Mouse (Mus musculus) kidney, postnatal 14 days (tissue): ENCODE results near the gene Lrrc36.
A peak's percentile ranks its signal among the peaks of the same experiment; 100 is the strongest.

ENCODE experiments used
- DNase-seq: peaks from one replicate; pipeline ENCODE4 v3.0.0; 2022; ENCODE audit warnings: mixed read lengths

The Lrrc36 gene

DNA sequence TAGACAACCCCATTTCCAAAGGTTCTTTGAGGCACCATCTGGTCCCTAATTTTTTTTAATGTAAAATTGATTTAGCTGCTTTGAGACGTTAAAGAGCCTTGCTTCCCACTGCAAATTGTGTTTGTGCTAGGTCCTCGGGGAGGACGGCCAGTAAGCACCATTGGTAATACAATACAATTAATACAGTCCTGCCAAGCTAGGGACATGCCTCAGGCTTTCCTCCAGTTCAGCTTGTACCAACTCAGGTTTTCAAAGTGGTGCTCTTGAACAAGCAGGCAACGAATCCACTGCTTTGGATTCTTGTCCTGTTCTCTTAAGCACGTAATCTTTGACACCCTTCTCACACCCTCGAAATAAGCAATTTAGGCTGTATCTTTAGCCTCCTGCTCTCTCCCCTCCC lies 19.6 kb downstream of the Lrrc36 start:
- DNase-seq = no peak

DNA sequence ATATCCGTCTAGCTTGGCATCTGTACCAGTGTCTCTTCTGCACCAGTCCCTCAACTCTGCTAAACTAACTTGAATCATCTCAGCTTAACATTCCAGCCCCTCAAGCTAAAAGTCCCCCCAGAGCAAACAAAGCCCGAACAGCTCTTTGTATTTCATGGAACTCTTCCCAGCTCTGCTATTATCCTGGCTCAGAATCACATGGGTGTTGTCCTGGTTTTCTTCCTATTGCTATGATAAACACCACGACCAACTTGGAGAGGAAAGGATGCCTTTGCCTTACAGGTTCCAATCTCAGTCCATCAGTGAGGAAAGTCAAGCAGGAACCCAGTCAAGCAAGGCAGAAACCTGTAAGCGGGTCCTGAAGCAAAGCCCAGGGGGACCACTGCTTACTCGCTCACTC lies 20.1 kb downstream of the Lrrc36 start:
- no peak for DNase-seq

DNA sequence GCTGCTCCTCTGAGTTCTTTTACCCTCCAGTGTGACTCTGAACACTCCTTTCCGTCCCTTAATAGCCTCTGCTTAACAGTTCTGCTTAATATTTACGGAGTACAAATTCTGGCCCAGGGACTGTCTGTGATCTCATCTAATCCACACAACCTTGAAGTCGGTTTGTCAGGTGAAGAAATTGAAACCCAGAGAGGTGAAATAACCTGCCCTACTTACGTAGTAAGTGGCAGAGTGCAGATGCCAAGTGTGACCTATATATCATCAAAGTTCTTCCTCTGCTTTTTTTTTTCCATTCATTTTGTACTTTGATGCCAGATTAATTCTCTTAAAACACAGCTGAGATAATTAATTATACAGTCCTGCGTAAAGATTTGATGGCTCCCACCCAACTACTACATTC lies 20.8 kb downstream of the Lrrc36 start:
- DNase-seq = no peak

DNA sequence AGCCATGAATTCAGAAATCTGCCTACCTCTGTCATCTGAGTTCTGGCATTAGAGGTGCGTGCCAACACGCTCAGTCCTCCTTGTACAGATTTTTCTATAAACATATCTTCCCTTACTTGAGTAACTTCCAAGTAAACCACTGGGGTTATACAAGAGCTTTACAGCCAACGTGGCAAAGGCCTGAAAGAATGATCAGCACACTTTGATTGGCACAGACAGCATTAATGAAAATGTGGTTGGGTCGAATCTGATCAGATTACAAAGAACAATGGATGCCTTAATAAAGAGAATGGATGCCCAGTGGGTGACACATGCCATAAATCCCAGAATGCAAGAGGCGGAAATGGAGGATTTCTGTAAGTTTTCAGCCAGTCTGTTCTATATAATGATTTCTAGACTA lies 22.8 kb downstream of the Lrrc36 start:
- no peak for DNase-seq

DNA sequence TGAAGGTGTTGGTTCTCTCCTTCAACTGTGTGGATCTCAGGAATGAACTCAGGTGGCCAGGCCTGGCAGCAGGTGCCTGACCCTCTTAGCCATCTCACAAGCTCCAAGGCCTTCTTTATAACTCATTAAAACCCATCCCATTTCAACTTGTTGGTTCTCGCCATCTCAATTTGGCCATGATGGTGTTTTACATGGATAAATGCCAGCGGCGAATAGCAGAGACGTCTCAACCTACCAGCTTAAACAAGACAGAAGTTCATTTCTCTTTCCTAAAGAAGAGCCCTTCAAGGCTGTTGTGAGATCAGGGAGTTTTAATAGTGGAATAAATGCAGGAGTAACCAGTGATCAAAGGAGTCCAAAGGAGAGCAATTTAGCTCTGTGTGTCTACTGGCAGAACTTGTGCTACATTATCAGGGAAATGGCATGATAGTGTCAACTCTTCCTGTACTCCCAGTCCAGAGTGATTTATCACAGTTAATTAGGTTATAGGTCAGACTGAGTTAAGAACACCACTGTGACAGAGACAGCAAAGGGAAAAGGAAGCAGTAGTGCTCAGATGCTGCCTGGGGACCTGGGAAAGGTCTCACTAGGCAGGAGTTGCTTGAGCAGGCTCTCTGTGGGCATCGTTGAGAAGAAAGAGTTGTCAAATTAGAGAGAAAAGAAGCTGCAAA lies 23.8 kb downstream of the Lrrc36 start:
- DNase-seq = no peak

DNA sequence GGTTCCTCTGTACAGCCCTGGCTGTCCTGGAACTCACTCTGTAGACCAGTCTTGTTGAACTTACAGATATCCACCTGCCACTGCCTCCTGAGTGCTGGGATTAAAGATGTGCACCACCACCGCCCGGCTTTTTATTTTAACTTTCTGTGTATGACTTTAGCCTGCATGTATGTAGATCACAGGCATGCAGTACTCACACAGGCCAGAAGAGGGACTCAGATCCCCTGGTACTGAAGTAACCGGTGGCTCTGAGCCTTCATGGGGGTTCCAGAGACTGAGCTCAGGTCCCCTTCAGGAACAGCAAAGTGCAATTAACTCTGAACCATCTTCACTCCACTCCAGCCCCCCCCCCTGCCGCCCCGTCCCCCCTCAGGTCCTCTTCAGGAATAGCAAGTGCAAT lies 25.5 kb downstream of the Lrrc36 start:
- DNase-seq = peak; percentile 36

DNA sequence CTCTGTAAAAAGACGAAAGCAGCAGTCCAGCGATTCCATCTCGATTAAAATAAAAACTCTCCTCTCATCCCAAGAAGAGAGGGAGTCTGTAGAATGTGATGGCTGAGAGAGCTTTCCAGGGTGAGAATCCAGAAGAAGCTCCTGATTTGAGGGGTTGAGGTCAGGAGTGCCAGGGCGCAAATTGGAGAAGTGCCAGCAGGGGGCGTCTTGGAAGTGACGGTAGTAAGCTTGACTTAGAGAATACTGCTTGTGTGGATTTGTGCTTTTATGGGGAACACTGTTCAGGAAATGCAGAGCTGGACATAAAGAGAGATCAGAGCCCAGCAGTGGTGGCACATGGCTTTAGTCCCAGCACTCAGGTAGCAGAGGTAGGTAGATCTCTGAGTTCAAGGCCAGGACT lies 28.1 kb downstream of the Lrrc36 start:
- peak; percentile 33 for DNase-seq

DNA sequence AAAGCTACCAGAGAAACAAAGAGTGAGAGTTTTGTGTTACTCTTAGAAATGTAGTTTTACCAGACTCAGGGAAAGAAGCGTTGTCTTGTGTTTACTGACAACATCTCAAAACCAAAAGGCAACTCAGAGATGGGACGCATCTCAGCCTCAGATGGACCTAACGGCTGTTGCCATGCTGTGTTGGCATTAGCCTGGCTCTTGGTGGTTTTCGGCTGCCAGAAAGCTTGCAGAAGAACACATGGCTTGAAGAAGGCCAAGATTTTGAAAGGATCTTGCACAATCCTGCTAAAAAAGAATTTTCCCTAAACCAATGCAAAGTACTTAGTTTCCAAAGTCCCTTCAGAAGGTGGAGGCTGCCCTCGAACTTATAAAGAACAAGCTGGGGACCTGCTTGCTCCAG lies 29.3 kb downstream of the Lrrc36 start:
- no peak for DNase-seq

DNA sequence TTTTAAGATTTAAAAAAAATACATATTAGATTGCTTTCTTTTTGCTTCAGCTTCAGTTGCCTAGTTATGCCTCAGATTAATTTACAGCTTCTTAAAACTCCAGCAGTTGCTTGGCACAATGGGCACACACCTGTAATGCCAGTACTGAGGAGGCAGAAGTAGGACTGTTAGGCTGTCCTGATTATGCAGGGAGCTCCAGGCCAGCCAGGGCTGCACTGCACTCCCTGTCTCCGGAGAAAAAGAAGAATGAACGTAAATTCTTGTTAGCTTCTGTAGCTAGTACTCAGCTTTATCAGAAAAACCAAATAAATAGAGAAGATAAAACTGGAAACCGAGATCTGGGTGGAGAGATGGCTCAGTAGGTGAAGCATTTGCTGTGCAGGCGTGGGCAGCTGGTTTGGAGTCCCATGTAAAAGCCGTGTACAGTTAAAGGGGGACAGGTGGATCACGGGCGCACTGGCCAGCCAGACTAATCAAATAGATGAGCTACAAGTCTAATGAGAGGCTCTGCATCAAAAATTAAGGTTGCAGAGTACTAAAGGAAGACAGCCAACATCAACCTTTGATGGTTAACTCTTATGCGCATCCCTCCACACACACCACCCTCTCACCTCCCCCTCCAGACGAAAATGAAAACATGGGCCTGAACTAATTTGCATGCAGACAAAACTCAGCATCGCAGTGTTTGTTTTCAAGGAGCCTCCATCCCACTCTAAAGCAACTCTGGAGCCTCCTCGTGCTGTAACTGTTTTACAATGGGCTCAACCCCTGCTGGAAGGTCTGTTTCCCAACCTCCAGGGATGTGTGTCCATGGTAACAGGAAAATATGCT lies 32.1 kb downstream of the Lrrc36 start:
- DNase-seq = no peak

DNA sequence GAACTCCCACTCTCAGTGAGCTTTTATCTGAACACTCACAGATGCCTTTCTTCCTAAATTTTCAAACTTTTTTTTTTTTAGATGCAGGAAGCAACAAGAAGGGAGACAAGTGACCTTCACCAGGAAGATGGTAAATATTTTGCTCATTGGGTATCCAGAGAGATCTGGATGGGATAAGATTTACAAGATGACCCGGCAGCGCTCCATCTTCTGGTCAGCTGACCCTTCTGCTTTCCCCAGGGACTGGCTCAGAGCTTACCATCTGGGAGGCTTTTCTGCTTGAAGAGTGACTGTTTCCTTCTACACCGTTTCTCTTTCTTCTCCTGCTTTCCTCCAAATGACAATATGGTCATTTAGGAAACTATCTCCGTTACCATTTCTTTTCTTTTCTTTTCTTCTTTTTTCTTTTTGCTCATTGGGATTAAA lies 32.8 kb downstream of the Lrrc36 start:
- peak; percentile 33 for DNase-seq

DNA sequence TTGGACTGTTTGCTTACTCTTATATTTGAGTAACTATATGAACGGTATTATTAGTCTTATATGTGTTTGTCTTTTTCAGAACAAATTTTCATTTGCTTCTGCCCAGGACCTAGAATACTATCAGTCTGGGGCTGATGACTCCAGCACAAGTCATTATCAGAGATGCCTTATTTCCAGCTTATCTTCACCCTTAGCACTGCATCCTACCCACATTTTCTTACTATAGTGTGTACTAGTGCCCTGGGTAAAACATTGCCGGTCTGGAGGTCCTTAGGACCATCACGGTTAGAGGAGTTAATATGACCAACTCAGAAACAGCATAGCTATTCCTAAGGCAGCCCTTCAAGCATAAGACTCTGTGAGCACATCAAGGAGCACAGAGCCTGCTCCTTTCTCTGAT lies 34.8 kb downstream of the Lrrc36 start:
- no peak for DNase-seq

DNA sequence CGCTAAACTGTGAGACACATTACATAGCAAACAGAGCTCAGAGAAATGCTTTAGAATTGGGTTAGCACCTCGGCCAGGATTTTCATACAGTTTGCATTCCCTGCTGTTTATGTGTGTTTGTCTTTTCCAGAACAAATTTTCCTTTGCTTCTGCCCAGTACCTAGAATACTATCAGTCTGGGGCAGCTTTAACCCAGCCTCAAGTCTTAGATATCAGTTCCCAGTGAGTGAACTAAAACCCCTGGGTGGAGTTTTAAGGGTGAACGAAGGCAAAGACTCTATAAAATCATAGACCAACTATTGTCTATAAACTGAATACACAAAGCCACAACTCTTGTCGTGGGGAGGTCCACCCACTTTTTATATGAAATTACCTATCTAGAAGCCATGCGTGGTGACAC lies 35.2 kb downstream of the Lrrc36 start:
- no peak for DNase-seq

DNA sequence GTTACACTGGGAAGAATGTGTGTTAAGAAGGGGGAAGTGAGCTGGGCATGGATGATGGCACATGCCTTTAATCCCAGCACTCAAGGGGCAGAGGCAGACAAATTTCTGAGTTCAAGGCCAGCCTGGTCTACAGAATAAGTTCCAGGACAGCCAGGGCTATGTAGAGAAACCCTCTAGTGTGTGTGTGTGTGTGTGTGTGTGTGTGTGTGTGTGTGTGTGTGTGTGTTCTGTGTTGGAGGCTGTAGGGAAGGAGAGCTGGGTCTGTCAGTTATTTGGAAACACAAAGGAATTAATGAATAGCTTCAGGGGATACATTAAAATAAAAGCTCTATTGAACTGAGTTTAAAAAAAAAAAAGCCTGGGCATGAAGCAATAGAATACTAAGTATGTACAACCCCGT lies 37.6 kb downstream of the Lrrc36 start:
- no peak for DNase-seq

DNA sequence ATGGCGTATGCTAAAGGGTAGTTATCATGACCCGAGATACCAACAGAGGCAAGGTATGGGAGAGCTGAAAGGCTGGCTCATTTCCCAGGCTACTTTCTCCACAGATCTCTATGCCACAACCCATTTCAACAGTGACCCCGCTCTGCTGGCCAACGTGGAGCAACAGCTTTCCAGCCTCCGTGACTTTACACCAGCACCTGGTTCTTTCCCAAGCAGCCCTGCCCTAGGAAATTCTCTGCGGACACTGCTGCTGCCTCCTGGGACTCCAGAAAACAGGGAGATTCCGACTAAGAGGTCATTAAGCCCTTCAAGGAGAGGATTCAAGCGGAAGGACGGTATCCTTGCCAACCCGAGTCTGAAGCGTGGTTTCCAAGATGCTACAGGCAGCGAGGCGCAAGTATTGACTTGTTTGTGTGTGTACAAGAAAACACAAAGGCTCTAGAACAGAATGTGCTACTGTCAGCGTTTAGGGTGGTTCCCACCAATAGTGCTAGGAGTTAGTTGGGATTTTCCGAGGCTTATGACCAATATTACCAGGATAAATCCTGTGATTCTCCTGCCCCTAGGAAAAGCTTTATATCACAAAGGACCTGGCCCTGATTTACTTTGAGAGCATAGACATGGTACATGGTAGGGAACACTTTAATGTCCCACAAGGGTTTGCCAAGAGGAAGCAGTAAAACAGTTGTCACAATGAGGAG lies 38.7 kb downstream of the Lrrc36 start:
- DNase-seq = no peak

DNA sequence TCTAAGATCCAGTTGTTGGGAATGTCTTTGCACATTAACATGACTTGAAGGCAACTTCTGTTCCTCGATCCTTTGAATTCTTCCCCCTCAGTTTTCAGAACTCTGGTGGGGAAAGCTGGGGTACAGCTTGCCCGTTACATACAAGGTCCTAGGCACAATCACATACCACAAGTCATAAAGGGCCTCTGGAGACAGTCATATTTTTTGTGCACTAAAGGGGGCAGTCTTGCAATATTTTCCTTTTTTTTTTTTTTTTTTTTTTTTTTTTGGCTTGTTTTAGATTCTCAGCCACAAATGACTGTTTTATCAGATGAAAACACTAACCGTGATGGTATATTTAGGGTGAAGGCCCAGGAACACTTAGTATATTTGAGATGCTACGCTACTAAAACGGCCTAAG lies 39.9 kb downstream of the Lrrc36 start:
- DNase-seq = no peak

DNA sequence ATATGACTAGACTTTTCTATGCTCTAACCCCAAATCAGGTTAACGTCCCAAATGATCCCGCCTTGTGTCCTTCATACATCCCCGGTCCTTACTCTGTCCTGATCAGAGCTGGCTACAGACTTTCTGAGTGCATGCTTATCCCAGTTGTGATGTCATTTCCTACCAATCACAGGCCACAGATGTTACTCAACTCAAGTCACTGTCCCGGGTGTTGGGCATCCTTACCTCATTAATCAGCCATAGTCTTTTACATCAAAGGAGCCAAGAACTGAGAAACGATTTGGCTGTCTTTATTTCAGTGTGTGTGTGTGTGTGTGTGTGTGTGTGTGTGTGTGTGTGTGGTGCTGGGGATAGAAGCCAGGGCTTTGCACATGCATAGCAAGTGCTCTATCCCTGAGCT lies 40.7 kb downstream of the Lrrc36 start:
- no peak for DNase-seq

DNA sequence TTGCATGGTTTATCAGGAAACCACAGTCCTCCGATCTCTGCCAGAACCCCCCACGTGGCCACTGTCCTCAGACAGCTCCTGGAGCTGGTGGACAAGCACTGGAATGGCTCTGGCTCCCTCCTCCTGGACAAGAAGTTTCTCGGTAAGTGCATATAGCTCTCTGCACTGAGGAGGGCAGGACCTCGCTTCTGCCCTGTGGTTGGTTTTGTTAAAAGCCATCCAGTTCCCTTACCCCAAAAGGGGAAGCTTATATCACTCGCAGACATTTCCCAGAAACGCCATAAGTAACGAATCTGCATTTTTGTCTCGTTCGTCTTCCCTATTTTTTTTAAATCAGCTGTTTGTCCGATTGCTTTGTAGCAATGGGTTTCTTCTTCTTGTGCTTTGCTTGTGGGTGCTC lies 41.8 kb downstream of the Lrrc36 start:
- no peak for DNase-seq

DNA sequence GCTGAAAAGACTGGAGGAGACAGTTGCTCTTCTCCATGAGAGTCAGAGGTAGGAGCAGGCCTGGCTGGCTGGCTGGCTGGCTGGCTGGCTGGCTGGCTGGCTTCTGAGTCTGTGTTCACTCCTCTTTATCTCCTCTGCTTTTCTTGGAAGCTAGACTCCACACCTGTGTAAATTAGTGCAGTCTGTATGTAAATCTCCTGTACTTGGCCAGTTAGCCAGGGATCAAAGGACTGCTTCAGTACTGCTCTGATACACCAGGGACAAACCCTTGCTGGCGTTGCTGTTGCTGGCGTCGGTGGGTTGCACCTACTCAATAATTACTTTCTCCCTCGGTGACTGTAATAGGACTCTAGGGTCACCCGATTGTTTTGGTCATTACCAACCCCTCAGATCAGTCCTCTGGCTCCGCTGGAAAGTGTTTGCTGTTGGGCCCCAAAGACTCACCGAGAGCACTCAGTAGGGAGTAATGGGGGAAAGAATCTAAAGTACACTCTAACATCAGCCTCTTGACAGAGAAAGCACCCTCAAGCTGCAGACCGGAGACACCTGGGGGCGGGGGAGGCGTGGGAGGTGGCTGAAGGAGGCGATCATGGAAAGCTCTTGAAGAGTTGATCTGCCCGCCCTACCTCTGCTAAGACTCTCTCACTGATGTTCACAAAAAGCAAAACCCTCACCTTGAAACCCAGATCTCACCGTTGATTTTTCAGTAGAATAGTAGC lies 47.9 kb downstream of the Lrrc36 start:
- DNase-seq = no peak

DNA sequence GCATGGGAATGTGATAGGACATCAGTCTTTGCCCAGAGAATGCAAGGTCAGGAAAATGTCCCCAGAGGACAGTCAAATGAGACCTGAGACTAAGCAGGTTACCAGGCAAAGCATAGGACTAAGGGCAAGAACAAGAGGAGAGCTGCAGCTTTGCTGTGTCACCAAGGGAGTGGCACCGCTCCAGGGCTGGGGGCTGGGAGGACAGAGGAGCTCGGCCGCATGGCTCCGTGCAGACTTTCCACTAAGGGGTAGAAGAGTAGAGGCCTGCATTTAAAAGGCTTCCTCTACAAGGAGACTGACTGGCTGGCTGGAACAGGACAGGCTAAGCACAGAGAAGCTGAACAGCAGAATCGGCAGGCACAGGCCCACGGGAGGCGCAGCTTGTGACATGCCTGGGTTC lies 51.2 kb downstream of the Lrrc36 start:
- DNase-seq = no peak

DNA sequence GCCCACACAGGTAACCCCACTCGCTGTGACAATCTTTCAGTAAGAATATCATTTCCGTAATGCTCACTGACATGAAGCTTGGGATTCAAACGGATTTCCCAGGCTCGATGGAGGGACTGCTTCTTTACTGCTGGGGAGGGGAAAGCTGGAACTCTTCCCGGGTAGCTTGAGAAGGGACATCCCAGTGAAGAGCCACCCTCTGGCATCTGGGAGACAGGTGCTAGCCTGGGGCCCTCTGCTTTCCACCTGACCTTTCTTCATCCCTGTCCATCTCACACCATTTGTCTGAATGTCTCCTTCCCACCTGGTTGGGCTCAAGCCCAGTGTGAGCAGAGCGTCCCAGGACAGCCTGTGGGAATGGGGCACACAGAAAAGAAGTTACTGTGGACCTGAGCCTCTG lies 52.9 kb downstream of the Lrrc36 start:
- no peak for DNase-seq

DNA sequence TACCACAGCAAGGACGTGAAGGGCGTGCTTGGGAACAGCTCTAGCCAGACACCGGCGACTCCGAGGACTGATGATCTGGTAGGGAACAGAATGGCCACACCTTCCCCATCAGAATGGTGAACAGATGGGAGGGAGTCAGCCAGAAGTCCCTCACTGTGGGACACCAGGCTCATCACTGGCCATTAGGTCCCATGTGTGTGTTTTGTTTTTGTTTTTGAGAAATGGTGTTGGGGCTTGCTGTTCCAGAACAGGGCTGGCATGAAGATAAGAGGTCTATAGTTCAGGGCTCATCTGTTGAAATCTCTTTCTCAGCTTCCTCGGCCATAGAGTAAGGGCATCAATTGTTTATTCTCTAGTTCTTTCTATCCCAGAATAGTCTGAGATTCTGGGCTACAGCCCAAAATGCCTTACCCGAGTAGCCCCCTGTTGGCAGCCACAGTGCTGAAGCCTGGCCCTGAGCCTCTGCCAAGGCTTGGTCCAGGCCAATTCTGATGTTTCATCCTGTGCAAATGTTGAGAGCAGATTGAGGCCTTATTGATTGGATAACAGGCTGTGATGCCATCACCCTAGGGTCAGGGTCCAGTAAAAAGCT lies 53.4 kb downstream of the Lrrc36 start:
- no peak for DNase-seq

DNA sequence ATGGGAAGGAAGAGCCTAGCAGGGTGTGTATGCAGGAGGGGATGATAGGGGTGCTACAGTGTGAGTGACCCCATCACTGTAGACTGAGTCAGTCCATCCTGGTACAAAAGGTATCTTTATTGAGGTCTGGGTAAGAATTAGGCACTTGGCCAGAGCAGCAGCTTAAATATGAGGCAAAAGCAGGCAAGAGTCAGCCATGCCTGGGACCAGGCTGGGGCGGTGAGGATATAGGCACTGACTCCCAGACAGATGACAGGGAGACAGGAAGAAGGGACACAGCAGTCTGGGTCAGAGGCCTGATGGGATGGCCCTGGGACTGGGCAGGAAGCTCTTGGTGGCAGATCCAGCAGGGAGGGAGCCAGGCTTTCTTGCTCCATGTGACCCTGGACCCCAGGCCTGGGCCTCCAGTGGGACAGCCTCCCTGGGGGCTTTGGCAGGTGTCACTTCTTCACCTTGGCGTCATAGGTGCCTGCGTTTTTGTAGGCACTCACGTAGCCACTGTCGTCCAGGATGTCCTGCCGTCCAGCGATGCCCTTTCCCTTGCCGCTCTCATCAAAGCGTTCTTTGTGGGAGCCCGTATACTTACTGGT lies 54.1 kb downstream of the Lrrc36 start:
- DNase-seq = no peak
